Mouse (Mus musculus) ES-Bruce4 (cell line): ENCODE measurements around the gene Apoa4. TPM values are rescaled to one million over a fixed set of nuclear protein-coding genes. Genes with fewer than 3 reads are reported as not detected.

ENCODE experiments used
- H3K27ac ChIP-seq: 2 replicates; pipeline ENCODE4 v1.5.1; 2012; ENCODE audit warnings: low read length, inconsistent platforms; ENCODE audit not compliant: insufficient read depth
- H3K27me3 ChIP-seq: 2 replicates; pipeline ENCODE4 v1.6.1; 2012; ENCODE audit warnings: mild to moderate bottlenecking, low read length, inconsistent platforms; ENCODE audit not compliant: control insufficient read depth, poor library complexity, insufficient read depth, severe bottlenecking
- H3K36me3 ChIP-seq: 2 replicates; pipeline ENCODE4 v1.6.1; 2012; ENCODE audit warnings: inconsistent platforms, mild to moderate bottlenecking, low read length, moderate library complexity; ENCODE audit not compliant: control insufficient read depth, poor library complexity, insufficient read depth, severe bottlenecking
- H3K4me1 ChIP-seq: one replicate; pipeline ENCODE4 v1.8.1; 2011; ENCODE audit warnings: low read length; ENCODE audit not compliant: control insufficient read depth, insufficient read depth
- H3K4me3 ChIP-seq: 2 replicates; pipeline ENCODE4 v1.5.1; 2011; ENCODE audit warnings: low read depth, mild to moderate bottlenecking, low read length
- H3K9ac ChIP-seq: 2 replicates; pipeline ENCODE4 v1.6.1; 2012; ENCODE audit warnings: low read depth, mild to moderate bottlenecking, inconsistent platforms; ENCODE audit not compliant: poor library complexity, severe bottlenecking
- H3K9me3 ChIP-seq: replicated peaks from 2 replicates; pipeline ENCODE4 v1.6.1; 2012; ENCODE audit warnings: mild to moderate bottlenecking, low read length, inconsistent platforms; ENCODE audit not compliant: control insufficient read depth, poor library complexity, insufficient read depth, severe bottlenecking
- CTCF ChIP-seq: IDR thresholded peaks from one replicate; pipeline ENCODE4 v1.8.1; 2011; ENCODE audit warnings: low read depth, low read length
- EP300 ChIP-seq: IDR thresholded peaks from 2 replicates; pipeline ENCODE4 v1.6.1; 2011; ENCODE audit warnings: low read depth, low read length; ENCODE audit not compliant: insufficient read depth
- POLR2A ChIP-seq: IDR thresholded peaks from one replicate; pipeline ENCODE4 v1.8.1; 2011; ENCODE audit warnings: low read length; ENCODE audit not compliant: insufficient read depth
- polyA plus RNA-seq: library from polyadenylated mRNA; stranded (reverse); fragments of >200 nt; gene quantifications from 2 replicates; pipeline ENCODE4 v1.2.4, GENCODE M21; 2011; ENCODE audit warnings: low read depth; ENCODE audit not compliant: missing spikeins, insufficient read depth, insufficient read length

The Apoa4 gene
- polyA plus RNA-seq, 1 experiment: not detected

DNA sequence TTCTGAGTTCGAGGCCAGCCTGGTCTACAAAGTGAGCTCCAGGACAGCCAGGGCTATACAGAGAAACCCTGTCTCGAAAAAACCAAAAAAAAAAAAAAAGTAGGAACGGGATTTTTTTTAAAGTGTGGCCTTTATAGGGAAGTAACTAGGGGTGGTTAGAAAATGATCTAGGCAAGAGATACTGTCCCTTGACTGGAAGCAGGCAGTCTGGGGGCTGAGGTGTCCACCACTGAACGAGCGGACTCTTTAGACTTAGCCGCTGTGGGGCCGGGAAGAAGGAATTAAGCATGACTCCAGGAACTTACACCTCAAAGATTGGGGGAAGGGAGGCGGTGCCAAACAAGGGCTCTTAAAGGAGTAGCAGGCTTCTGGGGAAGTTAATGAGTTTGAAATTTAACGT lies 22.3 kb upstream of the Apoa4 start:
- TF ChIP-seq POLR2A (no peak), EP300 (no peak), CTCF (no peak)
- no peak overlapping the region for H3K4me3 ChIP-seq
- H3K27ac ChIP-seq: no peak overlapping the region
- no peaks in the 10 kb centered on the region for H3K27me3 ChIP-seq
- H3K9ac ChIP-seq: no peak overlapping the region
- no peaks in the 10 kb centered on the region for H3K36me3 ChIP-seq
- H3K4me1 ChIP-seq: no peaks in the 10 kb centered on the region
- H3K9me3 ChIP-seq: no peaks in the 10 kb centered on the region

DNA sequence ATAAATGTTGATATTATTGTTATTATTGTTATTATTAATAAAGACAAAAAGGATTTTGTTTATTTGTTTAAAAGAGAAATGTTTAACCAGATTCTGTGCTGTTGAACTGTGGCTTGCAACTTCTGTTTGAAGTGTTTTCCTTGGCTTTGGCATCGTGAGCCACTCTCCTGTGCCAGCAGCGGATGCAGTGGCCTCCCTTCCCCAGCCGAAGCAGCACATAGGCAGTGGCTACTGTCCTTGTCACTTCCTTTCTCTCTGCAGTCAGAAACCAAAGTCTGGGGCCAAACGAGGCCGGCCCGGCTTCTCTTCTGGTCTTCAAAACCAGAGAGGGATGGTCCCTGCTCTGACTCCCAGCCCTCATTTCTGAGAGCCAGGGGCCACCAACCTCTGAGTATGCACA lies 17.4 kb upstream of the Apoa4 start:
- TF ChIP-seq EP300 (no peak), CTCF (no peak), POLR2A (no peak)
- no peaks in the 10 kb centered on the region for H3K9me3 ChIP-seq
- no peak overlapping the region for H3K9ac ChIP-seq
- H3K27me3 ChIP-seq: no peaks in the 10 kb centered on the region
- no peaks in the 10 kb centered on the region for H3K4me1 ChIP-seq
- no peak overlapping the region for H3K4me3 ChIP-seq
- H3K36me3 ChIP-seq: no peaks in the 10 kb centered on the region
- no peak overlapping the region for H3K27ac ChIP-seq

GRCm38 (mm10) chr9:46224101-46224500 lies 16.4 kb upstream of the Apoa4 start:
- TF ChIP-seq POLR2A (no peak), EP300 (no peak)
- Histone ChIP-seq H3K4me3 (no peak overlapping the region), H3K4me1 (no peaks in the 10 kb centered on the region)

GRCm38 (mm10) chr9:46224945-46225660 lies 15.4 kb upstream of the Apoa4 start:
- no peaks in the 10 kb centered on the region for H3K36me3 ChIP-seq
- H3K27me3 ChIP-seq: no peaks in the 10 kb centered on the region
- no peak overlapping the region for H3K27ac ChIP-seq
- H3K9ac ChIP-seq: no peak overlapping the region
- no peaks in the 10 kb centered on the region for H3K4me1 ChIP-seq
- TF ChIP-seq CTCF (no peak), EP300 (no peak), POLR2A (no peak)
- H3K4me3 ChIP-seq: no peak overlapping the region
- no peaks in the 10 kb centered on the region for H3K9me3 ChIP-seq

More at GRCm38 (mm10) chr9:46224101-46224500, 16.4 kb upstream of the Apoa4 start:
- Histone ChIP-seq H3K27ac (no peak overlapping the region), H3K36me3 (no peaks in the 10 kb centered on the region), H3K27me3 (no peaks in the 10 kb centered on the region), H3K9me3 (no peaks in the 10 kb centered on the region), H3K9ac (no peak overlapping the region)

GRCm38 (mm10) chr9:46227064-46227614 lies 13.4 kb upstream of the Apoa4 start:
- Histone ChIP-seq H3K27me3 (no peaks in the 10 kb centered on the region), H3K4me3 (no peak overlapping the region), H3K9ac (no peak overlapping the region), H3K36me3 (no peaks in the 10 kb centered on the region), H3K9me3 (no peaks in the 10 kb centered on the region), H3K27ac (no peak overlapping the region), H3K4me1 (no peaks in the 10 kb centered on the region)
- no peak for TF ChIP-seq EP300

- Histone ChIP-seq H3K9me3 (no peaks in the 10 kb centered on the region), H3K36me3 (no peaks in the 10 kb centered on the region), H3K4me3 (no peak within 1 kb of the TSS), H3K27ac (no peak within 1 kb of the TSS), H3K27me3 (no peaks in the 10 kb centered on the region), H3K9ac (no peak within 1 kb of the TSS), H3K4me1 (no peaks in the 10 kb centered on the region)
- TF ChIP-seq EP300 (no peak), CTCF (peak; percentile 22), POLR2A (no peak)
Observed at GRCm38 (mm10) chr9:46228491-46228890, 12.0 kb upstream of the Apoa4 start, which contains the start of gene Apoa1. Gene Apoa1, plus strand, starts transcription at chr9:46228580.
